Mouse (Mus musculus) skeletal muscle tissue, adult 2 months (tissue): ENCODE measurements around the gene Grk5.
A peak's percentile ranks its signal among the peaks of the same experiment; 100 is the strongest.
"Not testable (repeated sequence)": the region's sequence is repeated elsewhere in the genome, so short reads cannot be mapped to it uniquely, and the experiment has no call there.

Source experiments
- DNase-seq: peaks from one replicate; pipeline ENCODE4 v3.0.0-alpha.2; 2012; ENCODE audit warnings: low read depth, low spot score

Gene Grk5

DNA sequence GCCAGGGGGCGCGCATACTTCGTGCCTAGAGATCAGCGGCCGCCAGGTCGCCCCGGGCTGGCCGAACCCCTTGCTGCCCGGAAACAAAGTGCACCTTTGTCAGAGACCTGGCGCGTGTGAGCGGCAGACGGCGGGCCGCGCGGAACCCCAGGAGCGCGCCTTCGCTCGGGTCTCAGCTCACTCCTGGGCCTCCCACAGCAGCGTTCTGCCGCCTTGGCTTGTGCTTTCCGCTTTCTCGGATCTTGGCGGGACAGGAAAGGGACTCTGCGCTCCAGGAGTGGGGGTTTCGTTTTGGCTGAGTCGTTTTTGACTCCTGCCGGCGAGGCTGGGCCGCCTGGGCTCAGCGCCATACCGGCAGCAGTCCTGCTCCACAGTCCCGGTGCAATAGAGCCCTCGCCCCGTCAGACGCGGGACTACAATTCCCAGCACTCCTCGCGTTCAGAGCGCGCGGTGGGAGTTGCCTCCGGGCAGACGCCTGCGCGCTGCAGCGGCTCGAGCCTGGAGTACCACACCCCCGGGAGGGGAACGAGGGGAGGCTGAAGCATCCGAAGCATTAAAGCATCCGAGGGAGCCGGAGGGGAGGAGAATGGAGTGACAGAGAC lies at the start of gene Grk5:
TSS of gene Grk5 (plus strand) at position 36 of the 602 bp plus-strand sequence.
- DNase-seq, result peak; percentile 89

DNA sequence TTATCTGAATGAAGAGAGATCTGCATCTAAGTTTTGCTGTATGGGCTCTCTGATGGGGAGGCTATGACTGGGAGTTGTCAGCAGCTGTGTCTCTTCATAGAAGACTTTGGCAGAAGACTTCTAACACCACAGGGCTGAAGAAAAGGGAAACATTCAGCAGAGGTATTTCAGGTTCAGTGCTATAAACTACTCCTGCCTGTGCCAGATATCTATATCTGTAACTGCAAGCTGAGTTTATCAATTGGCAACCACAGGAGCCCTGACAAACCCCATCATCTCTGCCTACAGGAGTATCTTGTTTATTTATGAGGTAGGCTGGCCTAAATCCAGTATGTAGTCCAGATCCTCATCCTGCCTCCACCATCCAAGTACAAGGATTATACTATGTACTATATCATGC lies 46.2 kb upstream of the Grk5 start:
- no peak for DNase-seq

DNA sequence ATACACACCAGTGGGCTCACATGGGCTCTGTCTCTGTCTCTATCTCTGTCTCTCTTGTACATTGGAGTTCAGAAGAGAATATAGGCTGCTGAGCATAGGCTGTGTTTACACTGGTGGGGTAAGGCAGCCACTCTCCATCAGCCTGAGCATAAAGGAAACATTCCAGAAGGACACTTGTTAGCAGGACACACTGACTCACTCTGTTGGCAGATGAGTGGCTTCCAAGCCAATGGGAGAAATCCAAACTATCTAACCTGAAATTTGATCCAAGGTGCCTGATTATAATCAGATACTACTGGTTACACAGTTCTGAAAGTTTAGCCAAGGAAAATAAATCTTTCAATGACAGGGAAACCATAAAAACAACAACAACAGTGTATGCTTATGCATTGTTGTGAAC lies 43.8 kb upstream of the Grk5 start:
- DNase-seq, result no peak

DNA sequence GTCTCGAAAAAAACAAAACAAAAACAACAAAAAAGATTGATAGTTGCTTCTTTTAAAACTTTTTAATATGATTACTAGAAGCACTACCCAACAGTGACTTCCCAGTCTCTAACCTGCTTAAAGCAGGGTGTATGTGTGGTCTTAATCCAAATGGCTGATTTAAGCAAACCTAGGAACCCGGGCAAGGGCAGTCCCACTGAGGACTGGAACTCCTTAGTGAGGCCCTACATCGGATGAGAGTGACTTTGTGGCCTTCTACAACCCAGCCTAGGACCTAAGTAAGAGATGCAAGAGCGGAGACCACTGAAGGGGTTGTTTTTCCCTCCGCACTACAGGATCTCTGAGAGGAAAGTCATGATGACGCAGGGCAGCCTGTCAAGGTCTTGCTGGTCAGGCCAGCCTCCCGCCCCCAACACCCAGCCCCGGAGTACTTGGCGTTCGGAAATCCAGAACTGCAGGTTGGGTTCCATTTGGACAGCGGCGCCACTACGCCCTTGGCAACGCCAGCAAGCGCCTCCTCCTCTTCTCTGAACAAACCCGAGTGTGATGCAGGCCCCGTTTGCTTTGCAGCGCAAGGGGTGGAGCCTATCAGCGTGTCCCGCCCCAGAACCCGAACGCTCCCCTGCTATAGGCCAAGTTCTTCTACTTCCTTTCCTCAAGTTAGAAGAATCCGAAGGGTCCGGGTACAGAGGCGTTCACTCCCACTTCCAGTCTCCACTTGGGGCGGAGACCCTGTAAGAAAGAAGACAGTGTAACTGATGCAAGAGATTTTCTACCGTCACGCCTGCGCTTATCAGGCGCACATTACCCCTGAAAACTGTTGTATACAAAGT lies 28.5 kb upstream of the Grk5 start, which contains the start of gene Sfxn4:
TSS of gene Sfxn4 (minus strand) at position 612 of the 833 bp plus-strand sequence.
- DNase-seq, result peak; percentile 93

DNA sequence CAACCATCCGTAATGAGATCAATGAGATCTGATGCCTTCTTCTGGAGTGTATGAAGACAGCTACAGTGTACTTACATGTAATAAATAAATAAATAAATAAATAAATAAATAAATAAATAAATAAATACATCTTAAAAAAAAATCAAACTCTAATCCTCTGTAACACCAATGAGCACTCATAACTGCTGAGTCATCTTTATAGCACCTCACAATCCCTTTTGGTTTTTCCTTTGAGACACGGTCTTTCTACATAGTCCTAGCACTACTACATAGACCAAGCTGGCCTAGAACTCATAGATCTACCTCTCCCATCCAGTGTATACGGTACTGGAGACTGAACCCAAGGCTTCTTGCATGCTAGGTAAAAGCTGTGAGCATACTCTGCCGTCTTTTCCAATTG lies 23.4 kb upstream of the Grk5 start:
- not testable (repeated sequence) for DNase-seq

DNA sequence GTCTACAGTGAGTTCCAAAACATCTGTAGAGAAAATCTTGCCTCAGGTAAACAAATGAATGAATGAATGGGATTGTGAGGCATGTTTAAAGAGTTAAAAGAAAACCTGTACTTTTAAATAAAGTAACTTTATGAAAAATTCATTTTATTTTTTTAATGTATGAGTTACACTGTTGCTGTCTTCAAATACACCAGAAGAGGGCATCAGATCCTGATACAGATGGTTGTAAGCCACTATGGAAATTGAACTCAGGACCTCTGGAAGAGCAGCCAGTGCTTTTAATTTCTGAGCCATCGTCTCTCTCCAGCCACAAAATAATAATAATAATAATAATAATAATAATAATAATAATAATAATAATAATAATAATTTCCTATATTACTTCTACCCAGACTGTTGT lies 19.1 kb upstream of the Grk5 start:
- DNase-seq, result no peak

DNA sequence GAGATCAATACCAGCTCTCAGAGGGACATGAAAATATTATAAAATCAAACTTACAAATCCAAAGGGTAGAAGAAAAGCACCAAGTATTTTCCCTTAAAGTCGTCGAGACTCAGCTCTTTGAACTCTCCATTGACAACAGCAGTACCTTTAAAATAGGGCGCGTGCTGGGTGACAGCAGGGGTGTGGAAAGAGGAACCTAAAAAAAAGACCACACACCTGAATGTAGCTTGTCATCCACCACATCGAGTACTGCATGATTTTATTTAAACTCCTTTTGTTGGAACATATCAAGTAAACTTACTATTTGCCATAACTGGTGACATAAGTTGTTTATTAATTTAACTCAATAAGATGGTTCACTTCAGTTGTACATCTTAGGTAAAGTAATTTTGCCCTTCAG lies 18.2 kb upstream of the Grk5 start:
- DNase-seq, result no peak

DNA sequence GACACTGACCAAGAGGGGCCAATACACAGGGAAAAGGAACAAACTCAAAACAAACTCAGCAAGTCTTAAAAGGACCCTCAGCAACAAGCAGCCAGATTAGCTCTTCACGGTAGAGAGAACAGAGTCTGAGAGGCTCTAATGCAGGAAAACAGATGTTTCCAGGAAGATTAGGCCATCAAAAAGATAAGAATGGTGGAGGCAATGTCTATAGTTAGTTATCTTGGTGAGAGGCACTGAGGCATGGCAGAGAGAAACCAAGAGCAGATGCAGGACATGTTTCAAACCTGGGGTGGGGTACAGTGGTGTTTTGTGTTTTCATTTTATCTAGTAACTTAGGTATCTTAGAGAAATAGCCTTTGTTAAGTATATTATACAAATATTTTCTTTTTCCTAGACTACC lies 17.3 kb upstream of the Grk5 start:
- DNase-seq, result no peak

DNA sequence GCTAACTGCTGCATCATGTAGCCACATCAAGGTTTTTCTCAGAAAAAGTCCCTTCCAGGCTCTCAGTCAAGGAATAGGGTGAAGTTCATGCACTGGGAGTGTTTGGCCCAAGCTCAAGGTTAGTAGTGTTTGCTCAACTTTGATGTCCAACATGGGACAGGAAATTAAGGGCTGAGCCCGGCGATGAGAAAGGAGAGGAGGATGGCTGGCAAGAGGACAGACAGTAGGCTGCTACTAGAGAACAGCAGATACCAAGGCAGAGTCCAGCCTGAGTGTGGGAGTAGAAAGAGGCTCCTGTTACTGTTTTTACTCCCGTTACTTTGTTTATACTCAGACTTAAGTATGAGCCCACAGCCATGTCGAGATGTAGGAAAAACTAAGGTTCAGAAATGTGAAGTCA lies 16.0 kb upstream of the Grk5 start:
- DNase-seq, result peak; percentile 25

DNA sequence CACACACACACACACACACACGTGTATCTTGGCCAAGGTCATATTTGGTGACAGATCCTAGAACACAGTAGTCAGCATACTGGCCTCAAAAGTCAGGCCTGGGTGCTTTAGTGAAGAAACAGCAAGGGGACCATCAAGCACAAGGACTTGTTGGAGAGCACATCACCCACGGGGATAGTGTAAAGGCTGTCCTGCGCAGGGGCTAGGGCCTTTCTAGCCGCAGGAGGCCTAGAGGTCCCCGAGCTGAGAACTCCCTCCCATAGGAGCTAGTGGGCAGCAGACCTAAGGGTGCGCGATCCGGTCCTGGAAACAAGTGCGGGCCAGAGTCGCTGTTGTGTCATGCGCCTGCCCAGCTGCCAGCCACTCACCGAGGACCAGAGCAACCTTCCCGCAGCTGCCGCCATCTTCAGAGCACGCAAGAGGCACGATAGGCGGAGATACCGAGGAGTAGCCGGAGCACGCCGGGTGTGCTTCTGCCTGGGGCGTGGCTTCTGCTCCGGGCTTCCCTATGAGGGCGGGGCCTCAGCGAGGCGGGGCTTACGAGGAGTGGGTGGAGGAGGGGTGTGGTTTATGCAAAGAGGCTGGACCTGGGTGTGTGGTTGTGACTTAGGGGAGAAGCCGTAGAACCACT lies 15.4 kb upstream of the Grk5 start, which contains the start of gene Prdx3:
TSS of gene Prdx3 (minus strand) at position 493 of the 631 bp plus-strand sequence.
- peak; percentile 95 for DNase-seq

DNA sequence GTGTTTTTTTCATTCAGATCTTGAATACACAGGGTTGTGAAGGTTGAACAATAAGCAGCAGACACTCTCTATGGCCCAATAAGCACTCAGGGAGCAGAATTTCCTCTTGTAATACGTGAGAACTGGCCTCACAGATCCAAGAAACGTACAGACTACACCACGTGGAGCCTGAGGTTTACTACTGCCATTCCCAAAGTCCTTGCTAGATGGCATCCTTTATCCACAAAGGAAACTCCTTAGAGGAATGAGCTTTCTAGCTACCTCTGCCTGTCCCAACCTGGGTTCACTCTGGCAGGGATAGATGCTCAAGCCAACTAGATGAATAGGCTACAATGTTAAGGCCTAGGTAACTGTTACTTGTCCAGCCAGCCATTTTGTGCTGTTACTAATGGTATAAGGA lies 6.4 kb upstream of the Grk5 start:
- DNase-seq, result no peak

DNA sequence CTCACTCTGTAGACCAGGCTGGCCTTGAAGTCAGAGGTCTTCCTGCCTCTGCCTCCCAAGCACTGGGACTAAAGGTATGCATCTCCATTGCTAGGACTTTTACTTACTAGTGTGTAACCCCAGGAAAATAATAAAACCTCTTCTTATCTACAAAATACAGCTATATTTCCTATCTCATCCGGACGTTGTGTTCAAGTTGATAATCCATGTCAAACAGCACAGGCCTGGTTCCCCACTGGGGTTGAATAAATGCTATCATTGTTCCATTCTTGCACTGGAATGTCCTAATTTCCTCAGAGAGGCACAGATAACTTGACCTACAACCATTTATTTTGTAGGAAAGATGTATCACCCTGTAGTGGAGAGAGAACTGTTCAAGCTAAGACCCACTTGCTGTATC lies 1.9 kb upstream of the Grk5 start:
- DNase-seq, result no peak

DNA sequence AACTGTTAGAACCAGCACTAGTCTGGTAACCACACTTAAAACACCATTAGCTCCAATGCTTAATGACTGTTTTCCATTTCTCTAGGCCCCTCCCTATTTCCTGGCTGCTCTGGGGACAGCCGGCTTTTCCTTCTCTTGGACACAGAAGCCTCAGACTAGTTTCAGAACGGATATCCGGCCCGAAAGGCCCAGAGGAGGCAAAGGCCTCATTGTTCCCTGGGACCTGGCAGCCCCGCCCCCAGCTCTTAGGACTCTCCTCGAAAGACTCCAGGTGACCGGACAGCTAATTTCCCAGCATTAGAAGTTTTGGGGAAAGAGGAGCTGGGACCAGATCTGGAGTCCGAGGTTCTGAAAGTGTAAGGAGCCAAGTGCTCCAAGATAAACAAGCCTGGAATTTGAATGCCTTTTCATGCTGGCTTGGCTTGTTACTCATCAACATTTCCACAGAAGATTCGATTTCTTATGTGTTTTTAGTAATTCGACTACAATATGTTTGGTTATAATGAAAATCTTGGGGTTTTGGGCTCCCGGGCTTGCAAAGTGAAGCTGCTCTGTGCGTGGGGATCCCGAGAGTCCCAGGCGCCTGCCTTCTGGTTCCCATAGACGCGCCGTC lies 342 bp upstream of the Grk5 start:
- DNase-seq, result peak; percentile 60

DNA sequence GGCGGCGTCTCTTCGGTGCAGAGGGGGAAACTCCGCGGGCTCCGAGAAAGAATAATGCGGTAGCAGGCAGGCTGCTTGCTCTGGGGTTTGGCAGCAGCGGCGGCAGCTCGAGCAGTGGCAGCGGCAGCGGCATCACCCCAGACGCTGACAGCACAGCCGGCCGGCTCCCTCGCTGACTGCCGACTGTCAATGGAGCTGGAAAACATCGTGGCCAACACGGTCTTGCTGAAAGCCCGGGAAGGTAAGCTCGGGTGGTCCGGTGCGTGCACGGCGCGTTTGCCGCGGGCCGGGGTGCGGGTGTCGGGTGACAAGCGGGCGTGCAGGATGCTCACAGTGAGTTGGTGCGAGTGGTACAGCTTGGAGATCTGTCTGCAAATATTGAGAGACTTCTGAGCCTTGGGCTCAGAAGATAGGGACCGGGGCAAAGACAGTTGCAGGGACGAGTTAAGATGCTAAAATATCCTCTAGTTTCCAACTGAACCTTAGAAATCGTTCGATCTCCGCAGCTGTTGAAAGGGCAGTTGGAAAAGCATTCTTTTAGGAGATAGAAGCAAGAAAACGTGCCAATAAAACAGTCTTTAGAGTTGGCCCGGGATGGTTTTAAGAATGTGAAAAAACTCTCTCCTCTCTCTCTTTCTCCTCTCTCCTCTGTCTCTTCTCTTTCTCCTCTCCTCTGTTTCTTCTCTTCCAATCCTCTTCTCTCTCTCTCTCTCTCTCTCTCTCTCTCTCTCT lies 1.0 kb downstream of the Grk5 start:
- DNase-seq, result peak; percentile 17

DNA sequence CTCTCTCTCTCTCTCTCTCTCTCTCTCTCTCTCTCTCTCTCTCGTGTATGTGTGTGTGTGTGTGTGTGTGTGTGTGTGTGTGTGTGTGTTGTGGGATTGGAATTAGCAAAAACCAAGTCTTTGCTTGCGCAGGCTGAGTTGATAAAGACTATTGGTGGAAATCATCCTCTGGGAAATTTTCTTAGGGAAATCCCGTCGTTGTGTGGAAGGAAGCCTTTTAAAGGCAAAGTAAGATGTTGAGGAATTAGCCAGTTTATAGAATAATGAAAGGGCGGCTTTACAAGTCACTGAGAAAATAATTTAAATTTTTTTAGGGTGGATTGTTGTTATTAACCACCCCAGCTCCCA lies 1.5 kb downstream of the Grk5 start:
- DNase-seq, result peak; percentile 21

DNA sequence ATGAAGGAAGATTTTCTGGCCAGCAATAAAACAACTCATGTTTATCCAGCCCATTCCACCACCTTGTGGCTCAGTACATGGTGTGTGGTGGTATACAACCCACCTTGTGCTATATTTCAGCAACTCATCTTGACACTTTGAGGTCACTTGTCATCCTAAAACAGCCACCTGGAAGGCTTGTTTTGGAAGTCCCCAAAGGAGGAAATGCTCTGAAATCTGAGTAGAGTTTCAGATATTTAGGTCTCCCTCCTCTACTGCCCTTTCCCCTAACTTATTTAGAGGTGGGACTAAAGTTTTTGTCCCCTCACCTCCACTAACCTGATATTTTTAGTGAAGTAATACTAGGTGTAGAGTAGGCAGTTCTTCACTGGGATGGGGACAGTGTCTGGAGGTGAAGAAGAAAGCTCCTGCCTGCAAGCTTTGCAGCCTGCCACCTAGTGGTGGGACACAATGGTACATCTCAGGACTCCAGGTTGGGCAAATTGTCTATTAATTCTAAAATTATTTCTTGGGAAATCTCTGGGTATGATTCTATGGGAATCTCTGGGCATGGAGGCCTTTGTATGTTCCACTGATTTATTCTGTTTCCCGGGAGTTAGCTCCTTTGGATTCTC lies 2.5 kb downstream of the Grk5 start:
- peak; percentile 34 for DNase-seq

DNA sequence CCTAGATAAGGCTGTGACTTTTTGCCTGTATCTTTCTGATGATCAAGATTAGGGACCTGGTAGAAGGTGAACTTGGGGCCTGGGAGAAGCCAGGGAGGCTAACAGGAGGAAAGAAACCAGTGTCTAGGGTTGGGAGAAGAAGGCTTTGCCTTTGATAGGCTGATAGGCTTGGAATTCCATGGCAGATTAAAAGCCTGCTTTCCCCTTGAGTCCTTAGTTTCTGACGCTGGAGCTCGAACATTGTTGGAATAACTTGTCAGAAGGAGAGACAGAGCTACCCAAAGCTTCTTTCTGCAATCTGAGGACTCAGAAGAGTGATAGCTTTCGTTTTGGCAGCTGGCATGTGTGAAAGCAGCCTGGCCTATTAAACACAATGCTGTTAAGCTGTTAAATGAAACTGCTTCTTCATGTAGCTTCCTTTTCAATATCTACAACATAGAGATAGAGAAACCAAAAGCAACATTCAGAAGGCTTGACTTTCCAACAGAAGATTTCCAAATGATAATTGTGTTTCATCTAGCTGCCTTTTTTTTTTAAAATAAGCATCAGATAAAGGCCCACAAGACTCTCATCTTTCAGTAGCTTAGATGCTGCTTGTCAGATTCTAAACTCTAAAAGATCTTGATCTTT lies 5.8 kb downstream of the Grk5 start:
- DNase-seq, result no peak

DNA sequence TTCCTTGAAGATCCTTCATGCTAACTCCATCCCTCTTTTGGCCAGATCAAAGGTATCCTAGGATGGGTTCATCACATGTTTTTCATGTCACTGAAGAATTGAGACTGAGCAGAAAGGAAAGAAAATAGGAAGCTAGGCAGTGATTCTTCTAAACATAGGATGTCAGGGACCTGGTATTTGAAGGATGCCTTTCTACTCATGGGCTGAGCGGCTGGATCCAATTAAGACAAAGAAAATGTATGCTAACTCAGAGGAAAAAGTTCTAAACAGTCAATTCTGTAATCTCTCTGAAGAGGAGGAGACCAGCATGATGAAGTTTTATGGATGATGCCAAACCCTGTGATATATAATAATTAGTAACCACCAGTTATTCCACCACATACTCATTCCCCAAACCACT lies 13.6 kb downstream of the Grk5 start:
- DNase-seq, result no peak

DNA sequence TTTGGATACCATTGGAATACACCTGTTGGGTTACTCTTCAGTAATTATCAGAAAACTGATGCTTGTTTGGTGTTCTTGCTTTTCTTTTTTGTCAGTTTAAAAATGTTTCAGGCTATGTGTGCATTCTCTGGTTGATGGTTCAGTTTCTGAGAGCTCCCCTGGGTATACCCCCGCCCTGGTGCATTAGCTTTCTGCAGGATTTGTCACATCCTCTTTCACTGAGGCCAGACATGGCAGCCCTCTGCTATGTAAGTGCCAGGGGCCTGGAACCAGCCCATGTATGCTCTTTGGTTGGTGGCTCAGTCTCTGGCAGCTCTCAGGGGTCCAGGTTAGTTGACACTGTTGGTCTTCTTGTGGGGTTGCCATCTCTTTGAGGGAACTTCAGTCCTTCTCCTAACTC lies 14.4 kb downstream of the Grk5 start:
- DNase-seq, result no peak

DNA sequence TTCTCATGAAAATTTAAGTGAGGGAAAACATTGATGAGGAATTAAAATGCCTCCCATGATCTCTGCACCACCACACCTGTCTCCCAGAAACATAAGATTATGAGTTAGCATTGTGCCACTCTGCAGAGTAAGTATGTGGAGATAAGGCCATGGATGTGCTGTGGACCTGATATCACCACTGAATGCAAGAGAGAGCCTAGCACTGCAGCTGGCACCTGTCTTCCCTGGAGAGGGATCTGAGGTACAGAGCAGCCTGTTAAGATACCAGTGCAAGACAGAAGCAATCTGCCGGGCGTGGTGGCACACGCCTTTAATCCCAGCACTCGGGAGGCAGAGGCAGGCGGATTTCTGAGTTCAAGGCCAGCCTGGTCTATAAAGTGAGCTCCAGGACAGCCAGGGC lies 15.9 kb downstream of the Grk5 start:
- no peak for DNase-seq

DNA sequence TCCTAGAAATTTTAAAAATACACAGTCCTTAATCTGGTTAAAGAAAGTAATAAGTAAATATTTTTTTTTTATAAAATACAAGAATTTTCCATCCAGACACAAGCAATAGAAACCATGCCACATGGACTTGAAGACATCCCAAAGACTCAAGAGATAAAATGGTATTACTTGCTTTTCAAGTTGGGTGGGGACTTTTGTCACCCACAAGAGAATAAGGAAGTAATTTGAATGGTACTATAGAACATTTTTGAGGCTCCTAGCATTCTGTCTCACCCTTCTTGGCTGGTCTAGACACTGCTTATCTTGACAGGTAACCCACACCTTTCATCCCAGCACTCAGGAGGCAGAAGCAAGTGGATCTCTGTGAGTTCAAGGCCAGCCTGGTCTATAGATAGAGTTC lies 20.8 kb downstream of the Grk5 start:
- DNase-seq, result no peak
